Mouse (Mus musculus) intestine, embryonic 14.5 days (tissue): ENCODE data around the gene L2hgdh. TPM values are rescaled to one million over a fixed set of nuclear protein-coding genes. Genes with fewer than 3 reads are reported as not detected.

ENCODE experiments used
- microRNA counts: library from miRNA; unstranded; fragments of <30 nt; microRNA quantifications from one replicate; lab custom pipeline; 2016
- microRNA-seq: library from miRNA; unstranded; fragments of <30 nt; microRNA quantifications from one replicate; pipeline ENCODE4, GENCODE M21; 2016
- polyA plus RNA-seq: library from polyadenylated mRNA; unstranded; fragments of >200 nt; fragmentation: Nextera tagmentation; extraction: Ambion mirVana; gene quantifications from 2 replicates; pipeline ENCODE4 v1.2.1, GENCODE M21; 2014

Gene L2hgdh
- polyA plus RNA-seq, 1 experiment from 2014 or later: 19.3 TPM

MicroRNAs encoded within 50 kb of the gene (microRNA counts, 519-probe panel; counts per million panel counts)
- not detected for microRNA mmu-miR-681 (lab: Ali Mortazavi, UCI)

Small RNA genes lying within 50 kb of the gene (microRNA-seq; reads per million reads assigned to microRNA genes)
- not detected for gene Mir681

Other genes with a start within 250 kb of the L2hgdh start
- 25.1 and 25.3 TPM in 2 replicates for gene Vcpkmt, start 141.8 kb downstream of the L2hgdh start, polyA plus RNA-seq
- 10.6 and 14.6 TPM in 2 replicates for gene Sos2, start 43.0 kb downstream of the L2hgdh start, polyA plus RNA-seq
- gene Atp5s, start 77 bp upstream of the L2hgdh start, polyA plus RNA-seq: 31.7 and 33.3 TPM in 2 replicates
- gene Cdkl1, start 66.4 kb upstream of the L2hgdh start, polyA plus RNA-seq: 0.92 and 1.5 TPM in 2 replicates
- 6.9 and 8.6 TPM in 2 replicates for gene Atl1, start 167.7 kb upstream of the L2hgdh start, polyA plus RNA-seq
- gene Map4k5, start 168.3 kb upstream of the L2hgdh start, polyA plus RNA-seq: 32.0 and 34.8 TPM in 2 replicates